8 mouse cellular contexts compared by ENCODE assay signal in the genomic region with DNA sequence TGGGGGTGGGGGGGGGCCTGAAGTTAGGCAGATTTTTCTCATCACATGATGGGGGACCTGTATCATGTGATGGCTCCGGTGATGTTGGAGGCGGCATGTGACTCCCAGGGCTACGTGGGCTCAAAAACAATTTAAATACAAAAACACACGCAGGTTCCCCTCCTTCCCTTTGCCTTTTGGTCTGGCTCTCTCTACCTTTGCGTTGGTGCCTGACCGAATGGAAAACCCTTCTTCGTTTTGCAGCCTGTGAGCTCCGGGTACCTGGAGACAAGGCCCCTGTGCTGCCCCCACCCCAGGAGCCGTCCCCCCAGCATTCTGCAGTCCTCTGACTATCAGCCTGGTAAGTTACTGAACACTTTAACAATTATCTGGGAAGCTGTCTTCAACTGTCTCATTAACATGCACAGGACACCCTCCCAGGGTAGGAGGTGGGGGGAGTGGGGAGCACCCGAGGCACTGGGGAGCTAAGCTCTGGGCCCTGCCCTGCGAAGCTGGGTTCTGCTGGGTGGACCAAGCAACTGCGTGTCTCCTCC.
A peak's percentile ranks its signal among the peaks of the same experiment; 100 is the strongest.
DNase-seq lines count a peak whose midpoint lies in the region; ATAC-seq lines count a peak whose summit lies in the region.

No protein-coding gene starts in this region.

- no peaks in the 10 kb centered on the region for H3K9me3 ChIP-seq in lung, embryonic 15.5 days
- no peaks in the 10 kb centered on the region for H3K9me3 ChIP-seq in hindbrain, embryonic 15.5 days

- H3K4me2 ChIP-seq in lung, embryonic 15.5 days, result peak overlapping the region; percentile 80
- peak overlapping the region; percentile 97 for H3K4me2 ChIP-seq in hindbrain, embryonic 15.5 days

- H3K27ac ChIP-seq in lung, embryonic 15.5 days, result no peak overlapping the region
- peak overlapping the region; percentile 95 for H3K27ac ChIP-seq in hindbrain, embryonic 15.5 days (replicated peaks)

- 3% methylated on average over 12 of the region's 12 CpGs for WGBS in lung, embryonic 15.5 days
- WGBS in hindbrain, embryonic 15.5 days, result 2% methylated on average over 12 of the region's 12 CpGs

- DNase-seq in lung, postnatal 4 days, result no peak
- DNase-seq in embryo, embryonic 10 days (ENCODE audit: low spot score), result peak; percentile 47
- peak; percentile 19 to 28 for DNase-seq in left cerebral cortex, adult 18-20 months (ENCODE audit: low spot score in 2 of 2)
- peak; percentile 7 to 40 for DNase-seq in natural killer cell, adult 2 months (ENCODE audit: low spot score in 2 of 2)
- DNase-seq in spleen, adult 12 weeks (ENCODE audit: low spot score), result no peak

- H3K4me3 ChIP-seq in lung, embryonic 15.5 days, result peak overlapping the region; percentile 38
- H3K4me3 ChIP-seq in hindbrain, embryonic 15.5 days, result peak overlapping the region; percentile 50

- ATAC-seq in lung, embryonic 15.5 days (ENCODE audit: borderline replicate concordance, extremely low read depth, low FRiP score, low TSS enrichment), result no peak
- peak; percentile 83 for ATAC-seq in hindbrain, embryonic 15.5 days (ENCODE audit: low FRiP score, low read depth)
- no peak for ATAC-seq in megakaryocyte progenitor cell, adult 5-6 weeks (replicated peaks; ENCODE audit: poor library complexity)

- H3K27me3 ChIP-seq in lung, embryonic 15.5 days, result no peaks in the 10 kb centered on the region
- H3K27me3 ChIP-seq in hindbrain, embryonic 15.5 days, result no peaks in the 10 kb centered on the region

- H3K4me1 ChIP-seq in lung, embryonic 15.5 days, result peaks cover 14% of the 10 kb centered on the region
- H3K4me1 ChIP-seq in hindbrain, embryonic 15.5 days (replicated peaks), result peaks cover 28% of the 10 kb centered on the region

- H3K9ac ChIP-seq in lung, embryonic 15.5 days, result no peak overlapping the region
- peak overlapping the region; percentile 73 for H3K9ac ChIP-seq in hindbrain, embryonic 15.5 days

- no peaks in the 10 kb centered on the region for H3K36me3 ChIP-seq in lung, embryonic 15.5 days
- H3K36me3 ChIP-seq in hindbrain, embryonic 15.5 days, result no peaks in the 10 kb centered on the region

Comparison
In these comparisons a context has a peak if more than half of its experiments do, and no peak if none do; other contexts are left out.
1. DNase-seq: peak in embryo, embryonic 10 days (single experiment), left cerebral cortex, adult 18-20 months (2 of 2) and natural killer cell, adult 2 months (2 of 2); none in lung, postnatal 4 days (0 of 2) and spleen, adult 12 weeks (single experiment).